Mouse (Mus musculus): ENCODE results near the gene Tspan31. TPM values are rescaled to one million over a fixed set of nuclear protein-coding genes. Genes with fewer than 3 reads are reported as not detected.
A peak's percentile ranks its signal among the peaks of the same experiment; 100 is the strongest.

The Tspan31 gene
- polyA plus RNA-seq, 1 experiment from 2014 or later, result 165 TPM

- Histone ChIP-seq H3K36me3 (peaks cover 6% of the 10 kb centered on the region; the same call in 1 of the 2 replicates), H3K4me1 (peaks cover 46% of the 10 kb centered on the region), H3K27me3 (peaks cover 81% of the 10 kb centered on the region), H3K9ac (replicated peaks) (no peak overlapping the region), H3K27ac (replicated peaks) (no peak overlapping the region), H3K4me2 (replicated peaks) (peak overlapping the region; percentile 99), H3K9me3 (no peaks in the 10 kb centered on the region), H3K4me3 (peak overlapping the region; percentile 74)
- ATAC-seq (ENCODE audit: low FRiP score, low read depth), result peak; percentile 16; the same call in 1 of the 2 replicates
- WGBS, result 31% methylated on average over 8 of the region's 8 CpGs
Observed at GRCm38 (mm10) chr10:127081996-127082620, 12.0 kb upstream of the Tspan31 start.

GRCm38 (mm10) chr10:127080901-127081780 lies 11.1 kb upstream of the Tspan31 start:
- H3K4me3 ChIP-seq, result peak overlapping the region; percentile 74
- no peak overlapping the region for H3K27ac ChIP-seq (replicated peaks)
- 3% methylated on average over 48 of the region's 48 CpGs for WGBS
- no peaks in the 10 kb centered on the region for H3K9me3 ChIP-seq
- peak overlapping the region; percentile 64 for H3K9ac ChIP-seq (replicated peaks)
- H3K36me3 ChIP-seq, result peaks cover 2% of the 10 kb centered on the region; the same call in 1 of the 2 replicates
- no peak for ATAC-seq (ENCODE audit: low FRiP score, low read depth)
- H3K4me2 ChIP-seq (replicated peaks), result peak overlapping the region; percentile 99
- peaks cover 46% of the 10 kb centered on the region for H3K4me1 ChIP-seq
- H3K27me3 ChIP-seq, result peaks cover 83% of the 10 kb centered on the region

- Histone ChIP-seq H3K9ac (replicated peaks) (peak overlapping the region; percentile 90), H3K4me2 (replicated peaks) (peak overlapping the region; percentile 99), H3K27ac (replicated peaks) (peak overlapping the region; percentile 87), H3K4me3 (peak overlapping the region; percentile 74), H3K4me1 (peaks cover 46% of the 10 kb centered on the region), H3K36me3 (peaks cover 2% of the 10 kb centered on the region; the same call in 1 of the 2 replicates), H3K27me3 (peaks cover 90% of the 10 kb centered on the region), H3K9me3 (no peaks in the 10 kb centered on the region)
- peak; percentile 13; the same call in 1 of the 2 replicates for ATAC-seq (ENCODE audit: low FRiP score, low read depth)
- 1% methylated on average over 44 of the region's 70 CpGs for WGBS
Observed at GRCm38 (mm10) chr10:127079665-127080391, 9.8 kb upstream of the Tspan31 start.

- Histone ChIP-seq H3K9ac (replicated peaks) (peak overlapping the region; percentile 90), H3K36me3 (peaks cover 1% of the 10 kb centered on the region; the same call in 1 of the 2 replicates), H3K27ac (replicated peaks) (peak overlapping the region; percentile 87), H3K4me3 (peak overlapping the region; percentile 74), H3K4me2 (replicated peaks) (peak overlapping the region; percentile 99), H3K4me1 (peaks cover 46% of the 10 kb centered on the region), H3K27me3 (peaks cover 81% of the 10 kb centered on the region), H3K9me3 (no peaks in the 10 kb centered on the region)
- WGBS, result under 1% methylated on average over 19 of the region's 49 CpGs
- ATAC-seq (ENCODE audit: low FRiP score, low read depth), result peak; percentile 71
Observed at GRCm38 (mm10) chr10:127078677-127079575, 8.9 kb upstream of the Tspan31 start.

- Histone ChIP-seq H3K4me3 (peak overlapping the region; percentile 74), H3K9me3 (no peaks in the 10 kb centered on the region), H3K27ac (replicated peaks) (peak overlapping the region; percentile 87), H3K4me1 (peaks cover 44% of the 10 kb centered on the region), H3K27me3 (peaks cover 74% of the 10 kb centered on the region), H3K9ac (replicated peaks) (peak overlapping the region; percentile 90; the same call in 1 of the 2 replicates), H3K4me2 (replicated peaks) (peak overlapping the region; percentile 99), H3K36me3 (no peaks in the 10 kb centered on the region)
- ATAC-seq (ENCODE audit: low FRiP score, low read depth), result peak; percentile 50
- 5% methylated on average over 11 of the region's 12 CpGs for whole genome bisulfite sequencing
Observed at GRCm38 (mm10) chr10:127078001-127078676, 8.1 kb upstream of the Tspan31 start.

- no peak for ATAC-seq (ENCODE audit: low FRiP score, low read depth)
- peak overlapping the region; percentile 74 for H3K4me3 ChIP-seq
- H3K27ac ChIP-seq (replicated peaks), result peak overlapping the region; percentile 87
- no peaks in the 10 kb centered on the region for H3K36me3 ChIP-seq
- H3K4me1 ChIP-seq, result peaks cover 42% of the 10 kb centered on the region
- H3K9ac ChIP-seq (replicated peaks), result peak overlapping the region; percentile 50; the same call in 1 of the 2 replicates
- H3K27me3 ChIP-seq, result peaks cover 67% of the 10 kb centered on the region
- H3K9me3 ChIP-seq, result no peaks in the 10 kb centered on the region
- 7% methylated on average over 10 of the region's 10 CpGs for WGBS
- peak overlapping the region; percentile 99 for H3K4me2 ChIP-seq (replicated peaks)
Observed at GRCm38 (mm10) chr10:127077515-127077914, 7.5 kb upstream of the Tspan31 start.

- Histone ChIP-seq H3K4me1 (peaks cover 31% of the 10 kb centered on the region), H3K27ac (replicated peaks) (no peak overlapping the region), H3K4me3 (no peak overlapping the region), H3K36me3 (no peaks in the 10 kb centered on the region), H3K9me3 (no peaks in the 10 kb centered on the region), H3K27me3 (peaks cover 53% of the 10 kb centered on the region), H3K9ac (replicated peaks) (0 out of 2 replicates have a peak overlapping the region, but pooled peaks have one; percentile 24), H3K4me2 (replicated peaks) (0 out of 2 replicates have a peak overlapping the region, but pooled peaks have one; percentile 3)
- WGBS, result 48% methylated on average over 4 of the region's 4 CpGs
- no peak for ATAC-seq (ENCODE audit: low FRiP score, low read depth)
Observed at GRCm38 (mm10) chr10:127076082-127076481, 6.0 kb upstream of the Tspan31 start.

- peaks cover 31% of the 10 kb centered on the region for H3K4me1 ChIP-seq
- H3K9me3 ChIP-seq, result no peaks in the 10 kb centered on the region
- H3K36me3 ChIP-seq, result no peaks in the 10 kb centered on the region
- H3K27ac ChIP-seq (replicated peaks), result no peak overlapping the region
- ATAC-seq (ENCODE audit: low FRiP score, low read depth), result no peak
- no peak overlapping the region for H3K9ac ChIP-seq (replicated peaks)
- 78% methylated on average over 8 of the region's 8 CpGs for WGBS
- H3K4me3 ChIP-seq, result no peak overlapping the region
- no peak overlapping the region for H3K4me2 ChIP-seq (replicated peaks)
- H3K27me3 ChIP-seq, result peaks cover 49% of the 10 kb centered on the region
Observed at GRCm38 (mm10) chr10:127075651-127076050, 5.6 kb upstream of the Tspan31 start.

GRCm38 (mm10) chr10:127075080-127075479 lies 5.0 kb upstream of the Tspan31 start, which contains the start of gene Agap2:
TSS of gene Agap2 (plus strand) at chr10:127075284.
- Histone ChIP-seq H3K9me3 (no peaks in the 10 kb centered on the region), H3K27ac (replicated peaks) (no peak within 1 kb of the TSS), H3K9ac (replicated peaks) (0 out of 2 replicates have a peak within 1 kb of the TSS, but pooled peaks have one; percentile 24), H3K4me1 (peaks cover 26% of the 10 kb centered on the region), H3K4me3 (no peak within 1 kb of the TSS), H3K4me2 (replicated peaks) (0 out of 2 replicates have a peak within 1 kb of the TSS, but pooled peaks have one; percentile 3), H3K27me3 (peaks cover 43% of the 10 kb centered on the region), H3K36me3 (no peaks in the 10 kb centered on the region)
- no peak for ATAC-seq (ENCODE audit: low FRiP score, low read depth)
- WGBS, result 71% methylated on average over 9 of the region's 9 CpGs

GRCm38 (mm10) chr10:127073981-127074380 lies 3.9 kb upstream of the Tspan31 start:
- Histone ChIP-seq H3K27me3 (peaks cover 32% of the 10 kb centered on the region), H3K9me3 (no peaks in the 10 kb centered on the region), H3K36me3 (no peaks in the 10 kb centered on the region), H3K4me3 (no peak overlapping the region), H3K4me2 (replicated peaks) (no peak overlapping the region), H3K27ac (replicated peaks) (no peak overlapping the region), H3K4me1 (peaks cover 25% of the 10 kb centered on the region), H3K9ac (replicated peaks) (no peak overlapping the region)
- ATAC-seq (ENCODE audit: low FRiP score, low read depth), result no peak
- WGBS, result 100% methylated on average over 1 of the region's 1 CpGs

All from midbrain, embryonic 12.5 days (tissue).